Mouse (Mus musculus) MEL (cell line): ENCODE results near the gene Gsto2.

ENCODE experiments used
- CTCF ChIP-seq, 3 experiments: IDR thresholded peaks in 2 of 3; conservative IDR thresholded peaks in 1 of 3; 2 replicates each; pipeline ENCODE4 v1.5.1; 2011 to 2012; ENCODE audit warnings: low read length in 3 of 3, low read depth in 2 of 3, mild to moderate bottlenecking in 2 of 3, improper control_type of control experiment in 1 of 3, inconsistent platforms in 1 of 3, mixed read lengths in 1 of 3, moderate library complexity in 1 of 3; ENCODE audit not compliant: control insufficient read depth in 1 of 3, insufficient read depth in 1 of 3, poor library complexity in 1 of 3, severe bottlenecking in 1 of 3
- EP300 ChIP-seq, 2 experiments: IDR thresholded peaks; 2 replicates each; pipeline ENCODE4 v1.6.1; 2011; ENCODE audit warnings: improper control_type of control experiment in 2 of 2, low read length in 2 of 2, low read depth in 1 of 2, mild to moderate bottlenecking in 1 of 2
- MAZ ChIP-seq: IDR thresholded peaks from 2 replicates; pipeline ENCODE4 v1.6.1; 2012; ENCODE audit warnings: low read depth, mild to moderate bottlenecking, inconsistent platforms, low read length, improper control_type of control experiment
- NELFE ChIP-seq: IDR thresholded peaks from 2 replicates; pipeline ENCODE4 v1.6.1; 2011; ENCODE audit warnings: low read depth, low read length, improper control_type of control experiment
- POLR2AphosphoS2 ChIP-seq: IDR thresholded peaks from 2 replicates; pipeline ENCODE4 v1.6.1; 2011; ENCODE audit warnings: low read length, improper control_type of control experiment
- RCOR1 ChIP-seq: IDR thresholded peaks from 2 replicates; pipeline ENCODE4 v1.6.1; 2012; ENCODE audit warnings: low read depth, mild to moderate bottlenecking, inconsistent platforms, low read length, improper control_type of control experiment
- SMC3 ChIP-seq: IDR thresholded peaks from 2 replicates; pipeline ENCODE4 v1.6.1; 2011; ENCODE audit warnings: low read depth, low read length, improper control_type of control experiment
- TAL1 ChIP-seq: IDR thresholded peaks from 2 replicates; pipeline ENCODE4 v1.6.1; 2012; ENCODE audit warnings: mild to moderate bottlenecking, inconsistent platforms, low read length, moderate library complexity, mixed read lengths
- ZNF384 ChIP-seq: IDR thresholded peaks from 2 replicates; pipeline ENCODE4 v1.6.1; 2012; ENCODE audit warnings: low read depth, mild to moderate bottlenecking, inconsistent platforms, low read length, improper control_type of control experiment

GRCm38 (mm10) chr19:47888037-47888436, 22.7 kb downstream of the Gsto2 start:
- no peak for TF ChIP-seq CTCF (IDR thresholded peaks at IDR 0.05 in 2 of 3, conservative IDR thresholded peaks at IDR 0.05 in 1 of 3; ENCODE audit: control insufficient read depth in 1 of 3, insufficient read depth in 1 of 3, low read depth in 2 of 3, low read length in 3 of 3, poor library complexity in 1 of 3, severe bottlenecking in 1 of 3)
- no peak for TF ChIP-seq SMC3
- no peak for TF ChIP-seq POLR2AphosphoS2
- no peak for TF ChIP-seq RCOR1
- no peak for TF ChIP-seq EP300 (IDR thresholded peaks at IDR 0.05; ENCODE audit: low read depth in 1 of 2, low read length in 2 of 2)
- no peak for TF ChIP-seq TAL1
- TF ChIP-seq NELFE: no peak
- TF ChIP-seq MAZ: no peak
- TF ChIP-seq ZNF384: no peak
